Mouse (Mus musculus): ENCODE data around the gene Fam187a.

Fam187a gene

DNA sequence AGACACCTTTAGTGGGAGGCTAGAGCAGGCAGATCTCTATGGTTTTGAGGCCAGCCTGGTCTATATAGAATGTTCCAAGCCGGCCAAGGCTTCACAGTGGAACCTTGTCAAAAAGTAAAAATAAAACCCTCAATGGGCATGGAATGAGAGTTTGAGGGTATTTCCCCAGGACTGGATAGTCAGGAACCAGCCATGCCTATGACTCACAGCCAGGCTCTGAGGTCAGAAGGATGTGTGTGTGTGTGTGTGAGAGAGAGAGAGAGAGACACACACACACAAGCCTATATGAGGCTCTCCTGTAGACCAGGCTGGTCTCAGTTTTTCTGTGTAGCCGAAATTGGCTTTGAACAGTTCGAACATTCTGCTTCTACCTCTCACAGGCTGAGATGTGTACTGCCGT, 9.7 kb downstream of the Fam187a start:
- no peak for DNase-seq (ENCODE audit: low spot score in 2 of 2)

DNA sequence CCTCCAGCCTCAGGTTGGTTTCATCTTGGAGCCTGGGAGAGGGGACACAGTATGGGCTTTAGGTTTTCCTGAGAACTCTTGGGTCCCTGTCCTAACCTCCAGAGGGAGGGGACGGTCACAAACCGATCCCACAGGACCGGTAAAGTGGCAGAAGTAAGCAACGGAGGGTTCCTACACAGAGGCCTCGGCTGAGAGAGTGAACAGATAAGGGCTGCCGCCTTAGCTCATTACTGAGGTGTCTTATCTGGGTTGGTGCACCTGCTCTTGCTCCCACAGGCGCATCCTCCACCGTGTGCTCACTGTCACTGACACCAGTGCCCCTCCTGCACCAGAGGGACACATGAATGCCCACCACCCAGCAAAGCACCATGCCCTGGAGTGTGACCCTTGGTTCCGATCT, 10.8 kb downstream of the Fam187a start:
- no peak for DNase-seq (ENCODE audit: low spot score in 2 of 2)

DNA sequence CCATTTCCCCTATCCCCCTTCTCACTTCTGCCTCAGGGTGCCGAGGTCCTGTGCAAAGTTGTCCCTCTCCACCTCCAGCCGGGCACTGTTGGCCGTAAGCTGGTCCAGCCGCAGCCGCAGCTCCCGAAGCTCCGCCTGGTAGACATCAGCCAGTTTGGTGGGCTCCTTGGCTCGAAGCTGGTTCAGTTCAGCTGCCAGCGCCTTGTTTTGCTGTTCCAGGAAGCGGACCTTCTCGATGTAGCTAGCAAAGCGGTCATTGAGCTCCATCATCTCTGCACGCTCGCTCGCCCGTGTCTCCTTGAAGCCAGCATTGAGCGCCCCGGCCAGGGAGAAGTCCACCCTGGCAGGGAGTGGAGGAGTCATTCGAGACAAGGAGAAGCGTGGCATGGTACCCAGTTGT, 11.7 kb downstream of the Fam187a start:
- no peak for DNase-seq (ENCODE audit: low spot score in 2 of 2)

DNA sequence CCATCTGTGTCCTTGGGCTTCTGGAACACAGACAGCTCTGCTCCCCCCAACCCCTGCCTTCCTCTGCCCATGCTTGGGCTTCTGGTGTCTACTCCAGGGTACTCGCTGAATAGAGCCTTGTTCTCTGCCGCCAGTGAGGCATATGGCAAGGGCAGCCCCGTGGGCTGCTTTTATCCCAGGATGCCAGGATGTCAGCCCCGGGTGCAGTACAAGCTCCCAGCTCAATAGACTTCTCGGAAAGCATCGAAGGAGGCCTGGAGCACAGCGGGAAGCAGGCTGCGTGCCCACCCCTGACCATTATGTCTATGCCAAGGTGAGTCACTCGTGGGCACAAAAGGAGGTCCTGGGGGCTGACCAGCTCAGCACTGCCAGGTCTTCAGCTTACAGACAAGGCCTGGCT, 13.4 kb downstream of the Fam187a start:
- DNase-seq (ENCODE audit: low spot score in 2 of 2): peak; percentile 49 to 72

DNA sequence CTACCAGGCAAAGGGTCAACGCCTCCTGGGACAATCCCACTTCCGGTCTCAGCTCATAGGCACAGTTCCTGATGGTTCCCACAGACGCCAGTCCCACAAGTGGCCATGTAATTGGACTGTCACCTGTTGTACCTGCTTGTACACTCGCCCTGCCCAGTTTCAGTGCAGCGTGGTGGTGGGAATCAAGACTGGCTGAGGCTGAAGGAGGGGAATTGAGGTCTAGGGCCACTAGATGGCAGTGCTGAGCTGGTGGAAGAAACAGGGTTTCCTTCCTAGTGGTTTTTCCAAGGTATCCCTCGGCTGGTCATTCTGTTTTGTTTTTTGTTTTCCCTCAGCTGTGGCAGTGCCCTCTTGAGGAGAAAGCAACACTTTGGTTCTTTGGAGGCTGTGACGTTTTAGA, 15.8 kb downstream of the Fam187a start, which contains the start of gene Gfap:
Gene Gfap (minus strand): TSS at position 150 of the 400 bp plus-strand sequence.
- DNase-seq (ENCODE audit: low spot score in 2 of 2): peak in 1 of 2 experiments; percentile 73

DNA sequence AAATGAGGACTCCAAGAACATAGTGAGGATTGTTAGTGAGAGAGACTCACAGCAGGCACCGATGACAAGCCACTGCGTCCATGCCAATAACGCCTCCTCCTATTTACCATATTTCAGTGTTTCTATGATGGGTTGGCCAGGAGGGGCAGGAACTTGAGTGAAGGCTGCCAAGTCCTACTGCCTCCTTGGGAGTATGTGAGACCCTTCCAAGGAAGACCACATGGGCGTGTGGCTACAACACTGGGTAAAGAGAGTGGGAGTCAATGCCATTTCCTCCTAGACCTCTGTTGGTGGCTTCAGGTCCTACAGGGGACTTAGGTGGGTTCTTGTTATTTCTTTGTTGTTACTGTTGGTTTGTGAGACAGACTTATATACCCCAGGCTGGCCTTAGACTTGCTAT, 16.2 kb downstream of the Fam187a start:
- no peak for DNase-seq (ENCODE audit: low spot score in 2 of 2)

DNA sequence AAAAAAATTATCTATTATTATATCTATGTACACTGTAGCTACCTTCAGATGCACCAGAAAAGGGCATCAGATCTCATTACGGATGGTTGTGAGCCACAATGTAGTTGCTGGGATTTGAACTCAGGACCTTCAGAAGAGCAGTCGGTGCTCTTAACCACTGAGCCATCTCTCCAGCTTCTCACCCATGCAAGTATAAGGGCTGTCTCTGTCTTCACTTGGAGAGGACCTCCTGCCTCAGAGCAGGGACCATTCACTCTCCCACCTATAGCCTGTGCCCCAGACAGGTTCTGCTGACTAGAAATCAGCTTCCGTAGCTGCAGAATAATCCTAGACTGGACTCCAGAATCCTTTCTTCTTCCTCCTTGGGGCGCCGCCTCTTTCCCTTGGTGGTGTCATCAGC, 17.1 kb downstream of the Fam187a start:
- no peak for DNase-seq (ENCODE audit: low spot score in 2 of 2)

DNA sequence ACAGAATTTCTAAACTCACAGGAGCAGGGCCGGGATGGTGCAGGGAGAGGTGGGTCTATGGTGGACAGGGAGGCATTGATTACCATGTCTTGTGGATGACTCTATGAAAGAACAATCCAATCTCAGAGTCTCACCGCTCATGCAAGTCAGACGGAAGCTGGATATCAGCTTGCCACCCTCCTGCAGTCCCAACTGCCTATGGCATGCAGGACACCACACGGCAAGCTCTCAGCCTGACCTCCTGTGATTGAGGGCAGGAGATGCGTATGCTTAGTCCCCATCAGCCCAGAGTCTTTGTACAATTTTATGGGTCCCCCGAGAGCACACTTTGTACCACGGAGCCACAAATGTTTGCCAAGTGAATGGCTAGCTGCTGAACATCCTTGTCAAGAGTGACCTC, 18.7 kb downstream of the Fam187a start:
- no peak for DNase-seq (ENCODE audit: low spot score in 2 of 2)

DNA sequence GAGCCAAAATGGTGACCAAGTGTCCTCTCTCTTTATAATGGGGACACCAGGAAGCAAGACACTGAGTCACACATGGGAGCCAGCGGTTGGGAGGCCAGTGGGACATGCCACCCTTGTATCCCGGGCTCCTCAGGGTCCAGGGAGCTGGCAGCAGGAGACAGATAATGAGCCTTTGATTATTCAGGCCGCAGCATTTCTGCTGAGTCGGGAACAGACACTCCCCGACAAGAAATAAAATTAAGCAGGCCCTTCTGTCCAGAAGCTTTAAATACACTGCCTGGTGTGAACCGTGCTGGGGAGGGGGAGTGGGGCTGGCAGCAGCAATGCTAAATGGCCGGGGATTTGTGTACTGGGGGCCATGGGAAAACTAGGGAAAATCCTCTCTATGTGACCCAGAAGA, 26.4 kb downstream of the Fam187a start:
- no peak for DNase-seq (ENCODE audit: low spot score in 2 of 2)

DNA sequence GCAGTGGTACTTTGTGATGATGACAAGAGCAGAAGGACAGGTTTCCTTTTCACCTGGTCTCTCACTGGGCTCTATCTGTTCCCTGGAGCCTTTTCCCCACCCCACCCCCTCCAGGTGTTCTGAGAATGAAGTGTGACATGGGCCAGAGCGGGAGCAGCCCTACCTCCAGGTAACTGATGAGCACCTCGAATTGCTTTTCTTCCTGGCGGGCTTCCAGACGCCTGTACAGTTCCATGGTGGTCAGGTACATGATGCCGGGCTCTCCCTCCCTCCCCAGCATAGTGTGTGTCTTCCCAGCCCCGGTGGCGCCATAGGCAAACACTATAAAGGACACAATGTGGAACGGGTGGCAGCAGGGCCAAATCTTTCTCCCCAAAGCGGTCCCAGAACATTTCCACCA, 30.4 kb downstream of the Fam187a start:
- no peak for DNase-seq (ENCODE audit: low spot score in 2 of 2)

DNA sequence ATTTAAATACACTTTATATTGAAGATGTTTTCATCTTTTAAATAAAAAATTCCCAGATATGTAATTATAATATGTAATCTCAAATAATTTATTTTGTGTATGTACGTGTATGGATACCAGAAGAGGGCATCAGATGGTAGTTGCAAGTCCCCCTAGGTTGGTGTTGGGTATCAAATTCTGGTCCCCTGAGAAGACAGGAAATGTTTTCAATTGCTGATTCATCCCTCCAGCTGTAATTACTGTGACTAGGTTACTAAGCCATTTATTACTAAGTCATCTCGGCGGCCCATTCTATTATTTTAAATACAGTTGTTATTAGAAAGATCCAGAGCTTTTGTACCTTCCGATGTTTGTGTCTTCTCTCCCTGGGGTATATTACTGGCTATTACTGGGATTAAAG, 33.1 kb downstream of the Fam187a start:
- DNase-seq (ENCODE audit: low spot score in 2 of 2): no peak

DNA sequence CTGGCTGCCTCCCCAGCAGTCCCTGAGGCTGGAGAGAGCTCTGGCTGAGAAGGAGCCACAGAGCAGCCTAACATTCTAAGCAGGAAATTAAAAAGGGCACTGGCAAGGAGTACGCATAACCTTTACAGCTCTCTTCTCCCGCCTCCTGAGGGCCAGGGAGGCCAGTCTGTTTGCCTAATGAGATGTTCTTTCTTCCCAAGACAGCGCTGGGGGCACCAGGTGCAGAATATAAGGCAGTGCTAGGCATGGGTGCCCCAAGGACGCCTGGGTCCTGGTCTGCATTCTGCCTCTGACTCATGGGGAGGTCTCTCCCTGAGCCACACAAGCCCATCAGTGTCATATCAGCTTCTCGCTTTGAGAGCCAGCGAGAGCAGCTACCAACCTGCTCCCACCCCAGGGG, 36.5 kb downstream of the Fam187a start:
- DNase-seq (ENCODE audit: low spot score in 2 of 2): no peak

DNA sequence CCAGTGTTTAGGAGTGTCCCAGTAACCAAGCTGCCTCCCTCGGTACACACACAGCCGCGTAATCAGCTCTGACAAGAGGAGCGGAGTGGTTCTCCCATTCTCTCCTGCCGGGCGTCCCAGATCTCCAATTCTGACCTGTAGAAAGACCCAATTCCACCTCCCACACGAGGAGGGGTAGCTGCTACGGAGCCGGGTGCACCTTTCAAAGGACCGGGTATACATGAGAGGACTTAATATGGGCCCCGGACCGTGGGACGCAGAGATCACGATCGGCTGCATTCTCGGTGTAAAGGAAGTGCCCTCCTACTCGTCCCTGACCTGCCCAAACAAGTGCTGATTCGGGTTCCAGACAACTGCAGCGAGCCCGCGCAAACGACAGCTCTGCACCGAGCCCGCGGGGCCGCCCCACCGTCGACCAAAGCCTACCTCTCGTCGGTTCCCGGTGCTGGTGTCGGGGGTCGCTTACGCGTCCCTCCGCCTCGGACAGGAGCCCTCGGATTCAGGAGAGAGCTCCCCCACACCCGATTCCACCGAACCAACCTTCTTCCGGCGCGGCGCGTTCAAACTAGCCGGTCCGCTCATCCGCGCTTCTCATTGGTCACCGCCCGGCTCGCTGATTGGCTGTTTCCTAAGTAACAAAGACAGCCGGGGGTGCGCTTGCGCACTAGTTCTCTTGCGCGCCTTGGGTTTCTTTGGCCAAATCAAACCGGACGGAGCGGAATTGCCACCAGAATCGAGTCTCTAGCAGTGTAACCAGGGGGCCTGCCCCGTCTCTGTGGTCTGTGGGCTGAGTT, 39.8 kb downstream of the Fam187a start, which contains the start of gene Kif18b:
Gene Kif18b (minus strand): TSS at position 568 of the 794 bp plus-strand sequence.
- peak; percentile 89 to 93 for DNase-seq (ENCODE audit: low spot score in 2 of 2)

DNA sequence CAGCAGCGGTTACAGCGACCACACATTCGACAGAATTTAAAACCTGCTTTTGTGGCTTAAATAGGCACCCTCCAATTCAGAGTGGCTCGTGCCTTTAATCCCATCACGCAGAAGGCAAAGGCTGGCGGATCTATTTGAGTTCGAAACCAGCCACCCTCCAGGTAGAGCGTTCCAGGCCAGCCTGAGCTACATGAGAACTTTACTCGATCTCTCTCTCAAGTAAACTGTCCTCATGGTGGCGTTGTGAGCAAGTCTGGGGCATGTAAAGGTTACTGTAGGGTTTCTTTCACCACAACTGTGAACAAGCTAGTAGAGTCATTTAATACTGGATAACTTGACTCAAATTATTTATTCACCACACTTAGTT, 40.4 kb downstream of the Fam187a start:
- DNase-seq (ENCODE audit: low spot score in 2 of 2): no peak

DNA sequence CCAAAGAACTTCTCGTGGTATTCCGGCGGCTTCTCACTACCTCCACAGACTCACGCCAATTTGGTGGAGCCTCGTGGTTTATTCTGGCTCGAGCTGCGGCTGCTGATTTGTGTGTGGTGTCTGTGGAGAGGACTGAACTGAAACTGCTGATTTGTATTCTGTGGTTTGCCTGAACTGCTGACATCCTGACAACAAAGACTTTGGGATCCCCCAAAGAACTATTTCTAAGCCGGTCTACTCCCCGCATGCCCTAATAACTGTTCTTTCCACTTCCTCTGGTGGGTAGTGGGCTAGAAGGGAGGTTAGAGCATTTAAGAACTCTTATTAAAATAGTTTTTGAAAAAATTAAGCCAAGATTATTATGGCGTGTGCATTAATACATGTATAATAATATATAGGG, 45.7 kb downstream of the Fam187a start:
- no peak for DNase-seq (ENCODE audit: low spot score in 2 of 2)

DNA sequence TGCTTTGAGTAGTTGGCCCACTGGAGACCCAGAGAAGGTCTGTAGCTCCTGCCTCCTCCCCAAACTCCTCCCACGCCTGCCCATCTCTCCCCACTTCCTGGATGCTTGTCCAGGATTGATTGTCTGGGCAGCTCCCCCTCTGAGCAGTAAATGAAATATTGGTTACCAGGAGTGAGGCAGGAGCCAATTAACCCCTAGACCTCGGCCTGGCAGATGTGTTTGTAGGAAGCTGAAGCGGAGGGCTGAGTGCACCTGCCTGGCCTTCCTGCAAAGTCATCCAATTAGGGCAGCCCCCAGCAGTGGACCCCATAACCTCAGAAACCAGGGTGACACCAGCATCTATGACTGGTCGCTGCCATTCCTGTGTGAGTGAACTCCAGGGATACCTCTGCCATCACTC, 51.3 kb downstream of the Fam187a start:
- DNase-seq (ENCODE audit: low spot score in 2 of 2): no peak
